Mouse (Mus musculus): ENCODE data around the gene Cat.

Cat gene

GRCm38 (mm10) chr2:103477456-103477855, 7.5 kb downstream of the Cat start:
- in situ Hi-C loops (cut with MboI, MseI), result loop anchor here (10.0 kb wide), 1 partner anchor 267 kb away; no protein-coding TSS in a partner anchor

GRCm38 (mm10) chr2:103476657-103477056, 8.3 kb downstream of the Cat start:
- in situ Hi-C loops (cut with MboI, MseI), result loop anchor here (10.0 kb wide), 1 partner anchor 268 kb away; no protein-coding TSS in a partner anchor

GRCm38 (mm10) chr2:103476180-103476579, 8.8 kb downstream of the Cat start:
- in situ Hi-C loops (cut with MboI, MseI), result loop anchor here (10.0 kb wide), 1 partner anchor 269 kb away; no protein-coding TSS in a partner anchor

- in situ Hi-C loops (cut with MboI, MseI), result loop anchor here (10.0 kb wide), 1 partner anchor 271 kb away; no protein-coding TSS in a partner anchor
These were observed 11.6 kb downstream of the Cat start for GRCm38 (mm10) chr2:103473362-103473761.

- in situ Hi-C loops (cut with MboI, MseI), result no loop called here
These were observed 17.9 kb downstream of the Cat start for GRCm38 (mm10) chr2:103466984-103467588.

GRCm38 (mm10) chr2:103466272-103466671, 18.7 kb downstream of the Cat start:
- in situ Hi-C loops (cut with MboI, MseI), result no loop called here

GRCm38 (mm10) chr2:103465429-103465828, 19.5 kb downstream of the Cat start:
- in situ Hi-C loops (cut with MboI, MseI), result no loop called here

GRCm38 (mm10) chr2:103464524-103464923, 20.4 kb downstream of the Cat start:
- in situ Hi-C loops (cut with MboI, MseI), result loop anchor here (5.0 kb wide), 1 partner anchor 228 kb away; no protein-coding TSS in a partner anchor

GRCm38 (mm10) chr2:103462746-103463145, 22.2 kb downstream of the Cat start:
- in situ Hi-C loops (cut with MboI, MseI), result loop anchor here (5.0 kb wide), 1 partner anchor 230 kb away; no protein-coding TSS in a partner anchor

- in situ Hi-C loops (cut with MboI, MseI), result loop anchor here (5.0 kb wide), 1 partner anchor 231 kb away; no protein-coding TSS in a partner anchor
These were observed 23.2 kb downstream of the Cat start for GRCm38 (mm10) chr2:103461743-103462142.

- in situ Hi-C loops (cut with MboI, MseI), result loop anchor here (5.0 kb wide), 1 partner anchor 231 kb away; no protein-coding TSS in a partner anchor
These were observed 23.8 kb downstream of the Cat start for GRCm38 (mm10) chr2:103461210-103461609.

- in situ Hi-C loops (cut with MboI, MseI), result loop anchor here (5.0 kb wide), 1 partner anchor 88 kb away; no protein-coding TSS in a partner anchor
These were observed 25.9 kb downstream of the Cat start for GRCm38 (mm10) chr2:103459069-103459468.

GRCm38 (mm10) chr2:103457628-103458027, 27.3 kb downstream of the Cat start:
- in situ Hi-C loops (cut with MboI, MseI), result loop anchor here (5.0 kb wide), 1 partner anchor 90 kb away; no protein-coding TSS in a partner anchor

GRCm38 (mm10) chr2:103457048-103457447, 27.9 kb downstream of the Cat start:
- in situ Hi-C loops (cut with MboI, MseI), result loop anchor here (5.0 kb wide), 1 partner anchor 90 kb away; no protein-coding TSS in a partner anchor

- in situ Hi-C loops (cut with MboI, MseI), result loop anchor here (5.0 kb wide), 1 partner anchor 91 kb away; no protein-coding TSS in a partner anchor
These were observed 28.3 kb downstream of the Cat start for GRCm38 (mm10) chr2:103456646-103457045.

- in situ Hi-C loops (cut with MboI, MseI), result loop anchor here (5.0 kb wide), 1 partner anchor 92 kb away; no protein-coding TSS in a partner anchor
These were observed 29.2 kb downstream of the Cat start for GRCm38 (mm10) chr2:103455748-103456147.

GRCm38 (mm10) chr2:103452550-103452949, 32.4 kb downstream of the Cat start:
- in situ Hi-C loops (cut with MboI, MseI), result no loop called here

GRCm38 (mm10) chr2:103450267-103450666, 34.7 kb downstream of the Cat start:
- in situ Hi-C loops (cut with MboI, MseI), result no loop called here

- in situ Hi-C loops (cut with MboI, MseI), result no loop called here
These were observed 35.1 kb downstream of the Cat start for GRCm38 (mm10) chr2:103449813-103450212.

- in situ Hi-C loops (cut with MboI, MseI), result no loop called here
These were observed 35.9 kb downstream of the Cat start for GRCm38 (mm10) chr2:103448947-103449560.

GRCm38 (mm10) chr2:103446326-103446725, 38.6 kb downstream of the Cat start:
- in situ Hi-C loops (cut with MboI, MseI), result no loop called here

GRCm38 (mm10) chr2:103445776-103446175, 39.2 kb downstream of the Cat start:
- in situ Hi-C loops (cut with MboI, MseI), result no loop called here

All from T-helper 2 cell (primary cell).